Mouse (Mus musculus) kidney, postnatal 36 days (tissue): ENCODE data around the gene Hpse2.

ENCODE experiments used
- DNase-seq, 2 experiments: peaks; one replicate each; pipeline ENCODE4 v3.0.0; 2021 to 2022; ENCODE audit warnings: mixed read lengths in 2 of 2

Gene Hpse2

GRCm38 (mm10) chr19:43156085-43156484 is 232.1 kb downstream of the Hpse2 start:
- DNase-seq, result no peak

GRCm38 (mm10) chr19:43155582-43155981 is 232.6 kb downstream of the Hpse2 start:
- no peak for DNase-seq

- no peak for DNase-seq
Measured at GRCm38 (mm10) chr19:43147901-43148300, 240.3 kb downstream of the Hpse2 start.

- no peak for DNase-seq
Measured at GRCm38 (mm10) chr19:43146820-43147219, 241.3 kb downstream of the Hpse2 start.

GRCm38 (mm10) chr19:43141646-43142045 is 246.5 kb downstream of the Hpse2 start:
- no peak for DNase-seq

GRCm38 (mm10) chr19:43109796-43110195 is 278.4 kb downstream of the Hpse2 start:
- no peak for DNase-seq

- no peak for DNase-seq
Measured at GRCm38 (mm10) chr19:43096915-43097314, 291.2 kb downstream of the Hpse2 start.

GRCm38 (mm10) chr19:43087216-43087615 is 300.9 kb downstream of the Hpse2 start:
- no peak for DNase-seq

- no peak for DNase-seq
Measured at GRCm38 (mm10) chr19:43064155-43064554, 324.0 kb downstream of the Hpse2 start.

GRCm38 (mm10) chr19:43044506-43044905 is 343.6 kb downstream of the Hpse2 start:
- no peak for DNase-seq

GRCm38 (mm10) chr19:43042721-43043120 is 345.4 kb downstream of the Hpse2 start:
- DNase-seq, result no peak

GRCm38 (mm10) chr19:43042211-43042610 is 345.9 kb downstream of the Hpse2 start:
- DNase-seq, result no peak

- no peak for DNase-seq
Measured at GRCm38 (mm10) chr19:43036381-43036780, 351.8 kb downstream of the Hpse2 start.

GRCm38 (mm10) chr19:43027305-43027704 is 360.9 kb downstream of the Hpse2 start:
- peak; percentile 16 to 67 for DNase-seq

- no peak for DNase-seq
Measured at GRCm38 (mm10) chr19:43022611-43023173, 365.5 kb downstream of the Hpse2 start.

- DNase-seq, result no peak
Measured at GRCm38 (mm10) chr19:43018792-43019191, 369.4 kb downstream of the Hpse2 start.

GRCm38 (mm10) chr19:42996406-42996805 is 391.7 kb downstream of the Hpse2 start:
- no peak for DNase-seq

GRCm38 (mm10) chr19:42988833-42989232 is 399.3 kb downstream of the Hpse2 start:
- no peak for DNase-seq

GRCm38 (mm10) chr19:42986315-42986701 is 401.8 kb downstream of the Hpse2 start:
- DNase-seq, result no peak

- DNase-seq, result no peak
Measured at GRCm38 (mm10) chr19:42985372-42986314, 402.5 kb downstream of the Hpse2 start.

GRCm38 (mm10) chr19:42980537-42980936 is 407.6 kb downstream of the Hpse2 start:
- DNase-seq, result no peak

GRCm38 (mm10) chr19:42977938-42978337 is 410.2 kb downstream of the Hpse2 start:
- DNase-seq, result no peak

- no peak for DNase-seq
Measured at GRCm38 (mm10) chr19:42973740-42974139, 414.4 kb downstream of the Hpse2 start.

GRCm38 (mm10) chr19:42965171-42965570 is 423.0 kb downstream of the Hpse2 start:
- peak; percentile 0 to 7 for DNase-seq
